ENCODE assay signal across 23 mouse cellular contexts in the genomic region with DNA sequence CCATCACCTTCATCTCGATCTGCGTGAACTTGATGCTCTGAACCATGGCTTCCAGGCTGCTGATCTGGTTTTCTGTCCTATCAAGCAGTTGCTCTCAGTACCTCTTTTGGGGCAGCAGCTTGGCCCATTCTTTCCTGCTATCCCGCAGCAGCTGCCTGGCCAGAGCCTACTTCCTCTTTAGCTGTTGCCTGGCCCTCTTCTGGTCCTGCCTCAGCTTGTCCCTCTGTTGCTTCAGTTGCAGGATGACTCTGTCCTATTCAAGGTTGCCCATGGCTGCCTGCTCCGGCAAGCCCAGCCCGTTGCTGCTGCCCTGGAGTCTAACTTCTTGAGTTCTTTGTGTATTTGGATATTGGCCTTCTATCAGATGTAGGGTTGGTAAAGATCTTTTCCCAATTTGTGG.
"Had no signal": no experiment of that assay in that cellular context is flagged by ENCODE, and none has a peak within 500 bp of the region (broad histone marks: within the 10 kb centered on the region; RNA-seq: fewer than 3 reads in every experiment).

No protein-coding gene starts in this region.

- H3K4me1 ChIP-seq: limb, embryonic 12.5 days; limb, embryonic 15.5 days; lung, embryonic 15.5 days; midbrain, embryonic 12.5 days; neural tube, embryonic 13.5 days had no signal

- H3K4me2 ChIP-seq: limb, embryonic 12.5 days; limb, embryonic 15.5 days; liver, embryonic 11.5 days; lung, embryonic 15.5 days; midbrain, embryonic 12.5 days; neural tube, embryonic 13.5 days had no signal

- H3K27ac ChIP-seq: kidney, postnatal 0 days; layer of hippocampus, adult 2 months; left cerebral cortex, adult 2 months; limb, embryonic 12.5 days; limb, embryonic 15.5 days; liver, embryonic 14.5 days; lung, embryonic 15.5 days; midbrain, embryonic 12.5 days; neural tube, embryonic 13.5 days had no signal

- DNase-seq: kidney, adult 2 months; kidney, postnatal 25 days; layer of hippocampus, adult 9-11 months; left cerebral cortex, postnatal 4 days; lung, adult 18-20 months; lung, postnatal 10 days; lung, postnatal 36 days; retina, postnatal 1 day; right cerebral cortex, postnatal 25 days; thymus, adult 18-20 months; thymus, postnatal 36 days had no signal

- H3K9me3 ChIP-seq: limb, embryonic 15.5 days; lung, embryonic 15.5 days; midbrain, embryonic 12.5 days; neural tube, embryonic 13.5 days had no signal

- H3K27me3 ChIP-seq: limb, embryonic 12.5 days; limb, embryonic 15.5 days; lung, embryonic 15.5 days; midbrain, embryonic 12.5 days; neural tube, embryonic 13.5 days had no signal

- H3K36me3 ChIP-seq: limb, embryonic 12.5 days; limb, embryonic 15.5 days; lung, embryonic 15.5 days; midbrain, embryonic 12.5 days; neural tube, embryonic 13.5 days had no signal

- H3K9ac ChIP-seq: limb, embryonic 12.5 days; limb, embryonic 15.5 days; liver, embryonic 14.5 days; lung, embryonic 15.5 days; midbrain, embryonic 12.5 days; neural tube, embryonic 13.5 days had no signal

- H3K4me3 ChIP-seq: layer of hippocampus, adult 2 months; left cerebral cortex, adult 2 months; limb, embryonic 12.5 days; limb, embryonic 15.5 days; lung, embryonic 15.5 days; midbrain, embryonic 12.5 days; myocyte; neural tube, embryonic 13.5 days had no signal

- ATAC-seq: midbrain, embryonic 16.5 days had no signal
